Mouse (Mus musculus) naive thymus-derived CD4-positive, alpha-beta T cell, adult 2 months (primary cell): Measurements from ENCODE around the gene Ncapg2.

ENCODE experiments used
- DNase-seq: peaks from one replicate; pipeline ENCODE4 v3.0.0-alpha.2; 2011; ENCODE audit warnings: low read depth

Gene Ncapg2

DNA sequence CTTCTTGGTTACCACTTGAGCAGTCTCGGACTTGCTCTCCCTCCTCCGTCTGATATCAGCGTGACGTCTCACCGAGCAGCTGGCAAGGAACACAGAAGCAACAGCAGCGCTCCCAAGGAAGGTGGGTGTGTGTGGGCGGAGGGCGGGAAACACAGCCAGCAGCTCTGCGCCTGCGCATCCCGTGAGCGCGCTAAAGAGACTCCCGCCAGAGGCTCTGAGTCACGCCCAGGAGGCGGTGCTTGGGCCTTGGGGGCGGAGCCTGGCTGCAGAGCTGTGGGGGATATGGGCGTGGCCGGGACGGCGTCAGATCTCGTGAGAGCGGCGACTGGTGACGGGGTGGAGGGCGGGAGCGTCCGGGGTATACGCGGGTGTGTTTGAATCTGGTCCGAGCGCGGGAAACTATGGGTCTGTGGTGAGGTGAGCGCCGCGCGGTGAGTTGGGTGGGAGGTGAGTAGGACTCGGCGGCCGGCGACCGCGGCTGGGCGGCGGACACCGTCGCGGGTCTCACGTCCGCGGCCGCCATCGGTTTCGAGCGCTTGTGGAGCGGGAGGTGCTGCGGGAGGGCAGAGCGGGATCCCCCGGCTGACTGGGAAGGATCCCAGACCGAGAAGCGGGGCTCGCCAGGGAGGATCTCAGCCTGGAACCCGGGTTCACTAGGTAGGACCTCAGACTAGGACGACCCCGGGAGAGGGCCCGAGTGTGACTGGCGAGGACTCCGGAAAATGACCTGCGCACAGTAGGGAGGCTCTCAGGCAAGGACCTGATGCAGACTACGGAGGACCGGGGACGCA lies at the start of gene Ncapg2:
TSS of gene Ncapg2 (plus strand) at position 358 of the 791 bp plus-strand sequence.
- DNase-seq, result peak; percentile 100

- no peak for DNase-seq
Observed at GRCm38 (mm10) chr12:116362091-116362490, 43.1 kb upstream of the Ncapg2 start.

GRCm38 (mm10) chr12:116366900-116367299 lies 38.3 kb upstream of the Ncapg2 start:
- DNase-seq, result no peak

- no peak for DNase-seq
Observed at GRCm38 (mm10) chr12:116367346-116367745, 37.9 kb upstream of the Ncapg2 start.

GRCm38 (mm10) chr12:116368857-116369256 lies 36.3 kb upstream of the Ncapg2 start:
- DNase-seq, result no peak

- no peak for DNase-seq
Observed at GRCm38 (mm10) chr12:116383101-116383500, 22.1 kb upstream of the Ncapg2 start.

DNA sequence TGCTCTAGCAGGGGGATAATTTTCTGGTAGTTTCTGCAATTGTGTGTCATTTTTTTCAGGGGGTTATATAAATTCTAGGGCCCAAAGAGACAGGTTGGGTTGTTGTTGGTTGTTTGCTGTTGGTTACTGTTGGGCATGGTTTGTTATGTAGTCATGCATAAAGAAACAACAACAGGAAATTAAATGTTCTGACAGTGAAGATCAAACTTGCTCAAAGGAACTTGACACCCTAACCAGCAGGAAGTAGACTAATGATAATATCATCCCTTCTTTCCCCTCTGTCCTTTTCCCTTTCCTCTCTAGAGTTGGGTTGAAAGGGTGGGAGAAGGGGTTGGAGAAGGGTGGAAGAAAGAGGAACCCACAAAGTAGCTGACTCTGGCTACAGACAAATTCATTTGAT lies 21.2 kb upstream of the Ncapg2 start:
- no peak for DNase-seq

- no peak for DNase-seq
Observed at GRCm38 (mm10) chr12:116386802-116387201, 18.4 kb upstream of the Ncapg2 start.

GRCm38 (mm10) chr12:116389868-116390267 lies 15.3 kb upstream of the Ncapg2 start:
- DNase-seq, result no peak

DNA sequence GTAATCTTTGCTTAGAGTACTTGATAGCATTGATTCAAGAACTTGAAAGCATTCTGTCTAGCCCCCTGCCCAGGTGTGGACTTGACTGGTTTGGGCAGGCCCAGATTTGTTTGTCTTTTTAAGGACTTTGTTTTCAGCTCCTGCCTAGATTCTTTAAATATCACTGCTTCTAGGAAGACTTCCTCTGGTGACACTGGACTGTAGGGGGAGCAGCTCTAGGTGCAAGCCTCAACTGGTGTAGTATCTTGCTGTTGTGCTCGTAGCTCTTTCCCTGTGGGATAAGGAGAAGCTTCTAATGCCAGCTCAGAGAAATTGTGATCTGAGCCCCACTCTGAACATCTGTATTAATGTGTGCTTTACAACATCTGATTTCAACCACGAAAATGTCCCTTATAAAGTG lies 10.9 kb upstream of the Ncapg2 start:
- no peak for DNase-seq

DNA sequence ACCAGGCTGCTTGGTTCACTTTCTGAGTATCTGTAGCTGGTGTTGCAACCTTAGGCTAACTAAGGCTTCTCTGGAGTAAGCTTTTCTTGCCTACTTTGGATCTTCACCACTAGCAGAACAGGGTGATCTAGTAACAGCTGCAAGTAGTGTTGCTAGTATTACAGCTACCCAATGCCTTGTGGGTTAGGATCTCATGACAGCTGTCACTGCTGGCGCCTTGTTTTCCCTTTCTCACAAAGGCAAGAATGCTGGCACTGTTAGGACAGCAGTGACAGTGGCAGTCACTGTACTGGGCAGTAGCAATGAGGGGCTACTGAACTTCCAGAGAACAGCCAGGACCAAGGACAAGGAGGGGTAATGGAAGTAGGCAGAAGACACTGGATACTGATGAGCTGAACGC lies 9.9 kb upstream of the Ncapg2 start:
- DNase-seq, result no peak

- no peak for DNase-seq
Observed at GRCm38 (mm10) chr12:116396072-116396695, 9.0 kb upstream of the Ncapg2 start.

GRCm38 (mm10) chr12:116404012-116404679 lies 1.1 kb upstream of the Ncapg2 start:
- DNase-seq, result no peak

- DNase-seq, result no peak
Observed at GRCm38 (mm10) chr12:116405836-116406155, 594 bp downstream of the Ncapg2 start.

GRCm38 (mm10) chr12:116407883-116408282 lies 2.7 kb downstream of the Ncapg2 start:
- DNase-seq, result no peak

- no peak for DNase-seq
Observed at GRCm38 (mm10) chr12:116414941-116415340, 9.7 kb downstream of the Ncapg2 start.

GRCm38 (mm10) chr12:116416514-116416913 lies 11.3 kb downstream of the Ncapg2 start:
- peak; percentile 15 for DNase-seq

DNA sequence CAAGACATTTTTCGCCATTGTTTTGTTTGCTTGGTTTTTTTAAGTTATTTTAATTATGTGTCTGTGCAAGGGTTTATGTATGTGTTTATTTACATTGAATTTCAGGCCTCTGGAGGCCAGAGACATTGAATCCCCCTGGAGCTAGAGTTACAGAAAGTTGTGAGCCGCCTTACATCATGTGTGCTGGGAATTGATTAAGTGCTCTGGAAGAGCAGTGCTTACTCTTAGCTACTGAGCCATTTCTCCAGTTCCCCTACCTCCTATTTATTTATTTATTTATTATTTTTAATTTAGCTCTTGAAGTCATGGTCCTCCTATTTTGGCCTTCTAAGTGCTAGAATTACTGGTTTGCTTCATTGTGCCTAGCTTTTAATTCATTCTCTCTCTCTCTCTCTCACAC lies 16.5 kb downstream of the Ncapg2 start:
- no peak for DNase-seq

GRCm38 (mm10) chr12:116425392-116425791 lies 20.2 kb downstream of the Ncapg2 start:
- DNase-seq, result no peak

DNA sequence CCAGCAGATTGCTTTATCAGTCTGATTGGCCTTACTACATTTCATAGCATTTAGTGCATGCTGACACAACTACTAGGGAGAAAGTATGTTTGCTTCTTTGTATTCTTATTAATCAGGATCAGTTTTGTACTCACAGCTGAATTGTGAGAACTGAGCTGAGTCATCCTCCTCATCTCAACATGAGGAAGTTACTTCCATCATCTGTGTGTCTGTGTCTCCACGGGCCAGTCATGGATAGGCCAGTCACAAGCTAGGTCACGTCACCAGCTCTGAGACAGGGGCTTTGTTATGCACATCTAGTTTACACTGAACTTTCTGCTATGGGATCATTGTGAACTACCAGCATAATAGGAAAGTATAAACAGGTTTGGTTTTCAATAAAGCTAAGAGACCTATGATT lies 28.5 kb downstream of the Ncapg2 start:
- DNase-seq, result no peak

DNA sequence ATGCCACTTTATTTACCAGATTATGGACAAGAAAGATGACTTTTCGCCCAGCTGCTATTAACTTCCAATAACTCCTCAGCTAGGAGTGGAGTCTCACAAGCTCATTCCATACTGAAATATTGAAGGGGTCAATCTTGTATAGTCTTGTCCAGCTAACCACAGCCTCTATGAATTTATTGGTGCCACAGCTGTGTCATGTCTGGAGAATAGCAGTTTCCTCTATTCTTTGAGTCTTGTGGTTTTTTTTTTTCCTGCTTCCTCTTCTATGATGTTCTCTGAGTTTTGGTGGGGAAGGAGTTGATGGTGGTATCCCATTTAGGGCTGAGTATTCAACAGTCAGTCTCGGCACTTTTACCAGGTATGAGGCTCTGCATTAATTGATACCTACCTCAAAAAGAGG lies 30.0 kb downstream of the Ncapg2 start:
- no peak for DNase-seq

DNA sequence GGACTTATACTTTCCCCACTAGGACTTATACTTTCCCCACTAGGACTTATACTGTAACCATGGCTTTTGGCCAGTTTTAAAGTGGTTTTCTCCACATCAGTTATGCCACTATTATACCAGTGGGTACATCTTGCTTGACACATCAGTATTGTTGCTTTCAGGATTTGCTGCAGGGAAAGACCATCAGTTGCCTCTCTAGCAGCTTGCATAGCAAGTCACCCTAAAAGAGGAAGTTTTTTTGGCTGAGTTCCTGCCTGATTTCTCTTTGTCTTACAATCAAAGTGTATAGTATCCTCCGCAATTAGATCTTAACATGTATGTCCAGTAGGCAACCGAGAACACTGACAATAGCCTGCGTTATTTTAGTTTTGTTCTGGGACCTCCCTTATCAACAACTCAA lies 30.9 kb downstream of the Ncapg2 start:
- DNase-seq, result no peak

- no peak for DNase-seq
Observed at GRCm38 (mm10) chr12:116438591-116438990, 33.4 kb downstream of the Ncapg2 start.
